ENCODE assay signal across 17 mouse cellular contexts in genomic region chr7:4719276-4719675, GRCm38 (mm10). TPM values are rescaled to one million over a fixed set of nuclear protein-coding genes. Genes with fewer than 3 reads are reported as not detected.
"Had no signal": no experiment of that assay in that cellular context is flagged by ENCODE, and none has a peak within 500 bp of the region (broad histone marks: within the 10 kb centered on the region; RNA-seq: fewer than 3 reads in every experiment).

No protein-coding gene starts in this region.

- H3K4me3 ChIP-seq: neural tube, embryonic 12.5 days; neural tube, embryonic 13.5 days; neural tube, embryonic 15.5 days; stomach, embryonic 15.5 days had no signal

- H3K27ac ChIP-seq: neural tube, embryonic 12.5 days; neural tube, embryonic 13.5 days; neural tube, embryonic 15.5 days; stomach, embryonic 15.5 days; stomach, postnatal 0 days had no signal

- DNase-seq: retina, postnatal 1 day; right cerebral cortex, adult 18-20 months; right cerebral cortex, postnatal 14 days; right cerebral cortex, postnatal 25 days; right cerebral cortex, postnatal 4 days; spleen, adult 18-20 months; thymus, adult 18-20 months; thymus, adult 2 months; thymus, postnatal 25 days; thymus, postnatal 36 days; thymus, postnatal 4 days had no signal

- H3K9me3 ChIP-seq: neural tube, embryonic 12.5 days; neural tube, embryonic 13.5 days; neural tube, embryonic 15.5 days; stomach, embryonic 15.5 days had no signal

- H3K4me2 ChIP-seq: neural tube, embryonic 12.5 days; neural tube, embryonic 13.5 days; neural tube, embryonic 15.5 days; stomach, embryonic 15.5 days had no signal

- H3K27me3 ChIP-seq: neural tube, embryonic 12.5 days; neural tube, embryonic 13.5 days; neural tube, embryonic 15.5 days; stomach, embryonic 15.5 days had no signal

- H3K9ac ChIP-seq: neural tube, embryonic 12.5 days; neural tube, embryonic 13.5 days; neural tube, embryonic 15.5 days; stomach, embryonic 15.5 days had no signal

- H3K4me1 ChIP-seq: neural tube, embryonic 12.5 days; neural tube, embryonic 13.5 days had no signal

RNA-seq across cellular contexts. Expression of gene Brsk1, which starts 28.9 kb away (rescaled TPM):
- total RNA-seq: neutrophil, adult 5-6 weeks had no signal

RNA-seq across cellular contexts. Expression of gene Cox6b2, which starts 33.6 kb away (rescaled TPM):
- total RNA-seq: neutrophil, adult 5-6 weeks had no signal
